Mouse (Mus musculus) bone marrow, adult 2 months (tissue): Measurements from ENCODE around the gene Hoxd13.

Experiments
- CTCF ChIP-seq: fragments of 200-500 bp; IDR thresholded peaks from 2 replicates; pipeline ENCODE4 v1.5.1; 2011; ENCODE audit warnings: low read length, control low read depth; ENCODE audit not compliant: control insufficient read depth, insufficient read depth
- POLR2A ChIP-seq: fragments of 200-500 bp; IDR thresholded peaks from 2 replicates; pipeline ENCODE4 v1.6.1; 2011; ENCODE audit warnings: low read depth, mild to moderate bottlenecking, control low read depth, low read length, borderline replicate concordance; ENCODE audit not compliant: control insufficient read depth

DNA sequence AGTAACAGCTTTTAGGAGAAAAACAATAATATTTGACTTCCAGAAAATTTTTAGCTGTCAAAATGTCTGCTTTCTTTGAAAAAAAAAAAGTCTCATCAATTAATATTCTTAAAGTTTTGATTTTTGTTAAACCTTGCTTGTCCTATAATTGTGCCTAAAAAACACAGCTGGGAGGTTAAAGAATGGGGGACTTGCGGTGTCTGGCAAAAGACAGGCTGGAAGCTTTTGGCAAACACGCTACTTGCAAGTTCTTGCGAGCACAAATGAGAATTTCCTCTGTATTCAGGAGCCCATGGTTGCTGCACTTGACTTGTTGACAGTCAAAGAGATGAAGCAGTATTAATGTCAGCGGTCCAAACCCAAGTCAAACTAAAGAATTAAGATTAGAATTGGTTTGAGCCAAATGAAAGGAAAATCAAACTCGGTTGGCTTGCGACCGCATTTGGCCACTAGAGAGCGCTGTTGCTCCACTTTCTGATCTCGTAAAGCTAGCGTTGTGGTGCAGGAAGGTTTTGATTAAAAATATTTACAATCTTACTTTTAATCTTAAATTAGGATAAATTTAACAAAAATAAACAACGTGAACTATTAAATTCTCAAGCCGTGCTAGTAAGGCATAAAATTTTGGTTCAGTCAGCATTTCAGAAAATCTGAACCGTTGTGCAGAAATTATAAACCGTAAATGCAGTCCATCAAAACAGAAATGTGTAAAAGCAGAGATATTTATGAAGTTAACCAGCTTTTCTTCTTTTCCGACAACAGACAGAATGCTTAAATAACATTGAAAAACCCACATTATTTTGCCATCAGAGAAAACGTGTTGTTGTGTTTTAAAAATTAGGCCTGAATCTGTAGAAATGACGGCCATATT lies 34.1 kb downstream of the Hoxd13 start:
- TF ChIP-seq CTCF: peak; percentile 80
- TF ChIP-seq POLR2A: no peak
